Mouse (Mus musculus): ENCODE results near the gene Zfp661. TPM values are rescaled to one million over a fixed set of nuclear protein-coding genes. Genes with fewer than 3 reads are reported as not detected.

Zfp661 gene
- 3.5 TPM for polyA plus RNA-seq (2017; shearing (Covaris generic))

DNA sequence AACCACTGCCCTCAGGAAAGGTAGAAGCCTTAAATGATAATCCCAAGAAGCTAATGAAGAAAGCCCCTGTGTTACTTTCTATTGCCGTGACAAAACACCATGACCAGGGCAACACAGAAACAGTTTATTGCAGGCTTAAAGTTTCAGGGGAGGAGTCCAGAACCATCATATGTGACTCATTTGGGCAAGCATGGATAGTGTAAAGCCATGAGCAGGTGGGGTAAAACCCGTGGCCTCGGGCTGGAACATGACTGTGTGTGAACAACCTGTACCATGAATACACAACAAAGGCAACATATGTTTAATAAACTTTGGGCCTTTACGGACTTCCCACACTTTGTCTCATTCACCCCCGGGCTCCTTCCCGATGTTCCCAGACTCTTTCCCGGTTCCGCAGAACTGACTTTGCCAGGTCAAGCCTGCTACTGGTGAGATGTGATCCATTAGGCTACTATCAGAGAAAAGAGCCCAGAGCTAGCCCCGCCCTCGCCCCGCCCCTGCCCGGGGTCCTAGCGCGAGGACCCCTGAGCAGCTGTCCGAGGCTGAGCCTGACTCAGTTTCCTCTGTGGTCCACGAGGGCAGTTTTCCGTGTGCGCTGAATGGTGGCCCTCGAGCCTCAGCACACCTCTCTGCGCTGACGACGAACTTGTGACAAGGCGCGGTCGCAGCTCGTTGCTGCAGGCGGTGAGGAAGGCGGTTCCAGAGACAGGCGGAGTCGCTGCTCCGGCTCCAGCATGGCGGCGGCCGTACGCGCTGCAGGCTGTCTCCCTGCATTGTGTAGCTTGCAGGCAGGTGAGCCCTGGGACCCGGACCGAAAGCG, at the start of gene Zfp661, which contains the start of gene Mrps5:
Gene Zfp661 (minus strand): TSS at position 401 of the 820 bp plus-strand sequence.
Gene Mrps5 (plus strand): TSS at position 529 of the 820 bp plus-strand sequence.

GRCm38 (mm10) chr2:127541185-127541584, 45.7 kb downstream of the Zfp661 start, which contains the start of gene Prom2:
Gene Prom2, minus strand, starts transcription at chr2:127541467.

Other genes starting within 250 kb of the Zfp661 start
- not detected for gene Astl, start 248.5 kb downstream of the Zfp661 start, polyA plus RNA-seq (2017; shearing (Covaris generic))
- not detected for gene Adra2b, start 223.9 kb downstream of the Zfp661 start, polyA plus RNA-seq (2017; shearing (Covaris generic))
- gene Gpat2, start 161.9 kb downstream of the Zfp661 start, polyA plus RNA-seq (2017; shearing (Covaris generic)) = 0.44 TPM
- gene Fahd2a, start 142.5 kb downstream of the Zfp661 start, polyA plus RNA-seq (2017; shearing (Covaris generic)) = 29.8 TPM
- gene Kcnip3, start 65.0 kb downstream of the Zfp661 start, polyA plus RNA-seq (2017; shearing (Covaris generic)) = 0.29 TPM
- not detected for gene Prom2, start 45.6 kb downstream of the Zfp661 start, polyA plus RNA-seq (2017; shearing (Covaris generic))
- gene Mrps5, start 128 bp upstream of the Zfp661 start, polyA plus RNA-seq (2017; shearing (Covaris generic)) = 130 TPM
- gene Mal, start 69.6 kb upstream of the Zfp661 start, polyA plus RNA-seq (2017; shearing (Covaris generic)) = not detected
- gene Mall, start 142.8 kb upstream of the Zfp661 start, polyA plus RNA-seq (2017; shearing (Covaris generic)) = not detected
- 0.66 TPM for gene Nphp1, start 201.8 kb upstream of the Zfp661 start, polyA plus RNA-seq (2017; shearing (Covaris generic))
- gene Mtln, start 205.4 kb upstream of the Zfp661 start, polyA plus RNA-seq (2017; shearing (Covaris generic)) = 36.8 TPM
- gene Bub1, start 244.8 kb upstream of the Zfp661 start, polyA plus RNA-seq (2017; shearing (Covaris generic)) = 3.0 TPM

All from activated CD4-positive, CD25-positive, alpha-beta regulatory T cell, adult 9 weeks (primary cell).